Mouse (Mus musculus): Measurements from ENCODE around the gene Pf4. TPM values are rescaled to one million over a fixed set of nuclear protein-coding genes. Genes with fewer than 3 reads are reported as not detected.

Pf4 gene
- polyA plus RNA-seq, 1 experiment from 2014 or later: 43.9 TPM

DNA sequence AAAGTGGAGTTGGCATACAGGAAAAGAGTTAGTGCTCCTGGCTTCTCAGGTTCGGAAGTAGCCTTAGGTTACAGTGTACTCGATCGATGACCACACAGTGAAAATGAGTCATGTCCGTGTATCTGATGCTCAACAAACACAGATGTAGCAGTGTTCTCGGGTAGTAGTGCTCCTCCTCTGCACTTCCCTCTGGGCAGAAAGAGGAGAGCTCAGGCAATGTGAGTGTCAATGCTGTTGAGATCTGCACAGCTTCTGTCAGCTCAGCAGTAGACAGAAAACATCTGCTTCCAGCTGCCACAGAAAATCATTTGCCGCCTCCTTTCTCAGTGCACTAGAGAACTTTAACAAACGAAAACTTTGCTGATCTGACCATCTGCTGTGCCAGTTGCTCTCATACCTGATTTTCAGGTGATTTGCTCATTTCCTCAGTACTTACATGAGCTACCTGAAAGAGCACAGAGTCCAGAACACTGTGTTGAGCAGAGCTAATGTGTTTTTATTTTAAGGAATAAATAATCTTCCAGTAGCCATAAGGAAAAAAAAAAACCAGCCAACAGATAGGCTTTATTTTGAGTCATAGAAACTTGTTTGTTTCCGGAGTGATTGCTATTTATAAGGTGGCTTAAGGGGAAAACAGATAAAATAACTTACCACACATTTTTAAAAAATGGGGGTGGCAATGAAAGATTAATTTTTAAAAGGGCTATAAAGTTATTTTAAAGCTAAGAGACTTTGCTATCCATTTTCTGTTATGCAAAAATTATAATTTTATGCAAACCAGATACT, 6.2 kb upstream of the Pf4 start:
- Histone ChIP-seq H3K4me1 (peaks cover 4% of the 10 kb centered on the region), H3K27me3 (ENCODE audit: low read depth, poor library complexity, severe bottlenecking) (peaks cover 8% of the 10 kb centered on the region; the same call in 1 of the 2 replicates), H3K4me3 (no peak overlapping the region), H3K9me3 (replicated peaks) (no peaks in the 10 kb centered on the region), H3K36me3 (no peaks in the 10 kb centered on the region), H3K27ac (no peak overlapping the region)
- WGBS: 72% methylated on average over 8 of the region's 8 CpGs
- no peak for DNase-seq (ENCODE audit: low spot score)

DNA sequence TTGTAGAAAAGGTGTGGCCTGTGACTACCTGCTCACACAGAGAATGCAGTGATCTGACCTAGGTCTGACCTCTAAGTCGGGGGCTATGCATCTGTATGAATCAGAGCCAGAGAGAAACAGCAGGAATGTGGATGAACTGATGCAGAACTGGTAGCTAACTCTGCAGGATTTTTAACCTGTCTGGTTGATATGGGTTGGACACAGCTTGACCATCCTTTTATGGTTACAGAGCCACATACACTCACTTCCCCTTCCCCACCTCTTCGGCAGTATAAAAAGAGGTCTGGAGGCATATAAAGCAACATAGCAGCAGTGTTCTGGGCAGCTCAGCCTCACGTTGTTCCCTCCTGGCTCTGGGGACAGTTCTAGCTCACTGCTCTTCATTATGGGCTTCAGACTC, 4.0 kb upstream of the Pf4 start, which contains the start of gene Ppbp:
Gene Ppbp (plus strand): TSS at position 301 of the 400 bp plus-strand sequence.
- H3K27ac ChIP-seq: no peak within 1 kb of the TSS
- H3K4me1 ChIP-seq: peaks cover 5% of the 10 kb centered on the region
- no peaks in the 10 kb centered on the region for H3K27me3 ChIP-seq (ENCODE audit: low read depth, poor library complexity, severe bottlenecking)
- WGBS: 68% methylated on average over 3 of the region's 3 CpGs
- no peaks in the 10 kb centered on the region for H3K36me3 ChIP-seq
- H3K9me3 ChIP-seq (replicated peaks): no peaks in the 10 kb centered on the region
- DNase-seq (ENCODE audit: low spot score): no peak
- no peak within 1 kb of the TSS for H3K4me3 ChIP-seq

DNA sequence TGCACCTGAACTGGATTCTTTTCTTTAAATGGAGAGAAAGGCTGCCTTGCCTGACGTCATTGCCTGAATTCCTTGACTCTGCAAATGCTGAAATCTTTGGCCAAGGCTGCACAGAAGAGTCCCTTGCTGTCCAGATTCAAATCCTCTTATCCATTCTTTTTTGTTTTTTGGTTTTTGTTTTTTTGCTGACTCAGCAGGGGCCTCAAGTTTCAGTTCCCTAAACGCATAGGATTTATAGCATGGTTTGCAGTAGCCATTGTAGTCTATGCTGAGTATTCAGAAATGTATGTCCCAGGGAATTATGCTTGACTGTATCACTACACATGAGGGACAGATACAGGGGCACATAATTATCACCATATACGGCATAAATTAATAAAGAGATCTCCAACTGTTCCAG, 866 bp upstream of the Pf4 start:
- Histone ChIP-seq H3K27me3 (ENCODE audit: low read depth, poor library complexity, severe bottlenecking) (no peaks in the 10 kb centered on the region), H3K36me3 (no peaks in the 10 kb centered on the region), H3K9me3 (replicated peaks) (no peaks in the 10 kb centered on the region), H3K4me3 (no peak overlapping the region), H3K4me1 (peaks cover 2% of the 10 kb centered on the region; the same call in 1 of the 2 replicates), H3K27ac (no peak overlapping the region)
- 86% methylated on average over 3 of the region's 3 CpGs for WGBS
- DNase-seq (ENCODE audit: low spot score): no peak

DNA sequence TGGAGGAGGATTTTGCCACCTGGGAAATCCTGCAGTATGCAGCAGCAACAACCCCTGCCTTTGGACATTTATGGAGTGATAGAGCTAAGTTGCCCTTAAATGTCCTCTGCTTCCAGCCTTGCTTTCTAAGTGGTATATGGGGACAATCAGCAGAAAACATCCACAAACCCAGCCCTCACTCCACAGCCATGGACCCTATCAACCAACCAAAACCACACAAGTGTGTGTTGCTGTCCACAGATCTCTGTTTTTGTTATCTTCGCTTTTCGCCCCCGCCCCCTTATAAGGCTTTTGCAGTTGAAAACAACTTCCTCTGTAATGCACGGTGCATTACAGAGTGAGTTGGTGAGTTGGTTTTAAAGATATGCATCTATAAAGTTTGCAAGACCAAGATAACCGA, 3.3 kb downstream of the Pf4 start:
- H3K4me1 ChIP-seq: peaks cover 2% of the 10 kb centered on the region; the same call in 1 of the 2 replicates
- H3K4me3 ChIP-seq: no peak overlapping the region
- H3K36me3 ChIP-seq: no peaks in the 10 kb centered on the region
- H3K9me3 ChIP-seq (replicated peaks): no peaks in the 10 kb centered on the region
- no peaks in the 10 kb centered on the region for H3K27me3 ChIP-seq (ENCODE audit: low read depth, poor library complexity, severe bottlenecking)
- 88% methylated on average over 5 of the region's 5 CpGs for WGBS
- H3K27ac ChIP-seq: no peak overlapping the region
- DNase-seq (ENCODE audit: low spot score): no peak

DNA sequence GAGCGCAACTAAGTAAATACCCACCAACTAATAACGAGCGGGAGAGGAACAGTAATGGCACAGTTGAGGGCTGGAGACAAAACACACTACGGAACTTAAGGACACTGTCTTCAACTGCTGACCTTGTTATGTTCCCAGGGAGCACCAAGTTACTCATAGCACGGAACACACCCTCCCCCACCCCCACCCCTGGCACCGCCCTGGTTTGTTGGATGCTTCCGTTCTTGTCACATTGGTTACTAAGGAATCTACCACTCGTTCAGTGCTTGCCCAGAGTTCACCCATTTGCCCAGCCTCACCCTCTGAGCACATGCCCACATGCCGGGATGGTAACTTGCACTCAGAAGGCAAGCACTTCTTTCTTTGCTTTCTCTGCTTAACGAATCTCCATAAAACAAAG, 5.4 kb downstream of the Pf4 start:
- Histone ChIP-seq H3K27me3 (ENCODE audit: low read depth, poor library complexity, severe bottlenecking) (no peaks in the 10 kb centered on the region), H3K4me1 (no peaks in the 10 kb centered on the region), H3K4me3 (no peak overlapping the region), H3K9me3 (replicated peaks) (no peaks in the 10 kb centered on the region), H3K36me3 (no peaks in the 10 kb centered on the region), H3K27ac (no peak overlapping the region)
- 84% methylated on average over 10 of the region's 10 CpGs for WGBS
- no peak for DNase-seq (ENCODE audit: low spot score)

DNA sequence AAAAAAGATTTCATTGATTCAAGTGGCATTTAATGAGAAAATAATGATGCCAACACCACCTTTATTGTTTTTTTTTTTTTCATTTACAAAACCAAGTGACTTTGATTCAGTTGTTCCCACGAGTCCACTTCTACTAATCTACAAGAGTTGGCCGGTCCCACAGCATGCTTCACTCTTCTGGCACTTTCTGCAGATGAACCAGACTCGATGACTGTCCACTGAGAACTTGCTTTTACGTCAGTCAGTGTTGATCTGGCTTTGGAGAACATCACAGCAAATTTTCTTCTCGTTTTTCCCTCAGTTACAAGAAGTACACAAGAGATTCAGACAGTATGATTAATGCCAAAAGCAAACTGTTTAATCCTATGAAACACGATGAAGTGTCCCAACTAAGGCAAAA, 6.6 kb downstream of the Pf4 start:
- H3K27ac ChIP-seq: no peak overlapping the region
- no peaks in the 10 kb centered on the region for H3K27me3 ChIP-seq (ENCODE audit: low read depth, poor library complexity, severe bottlenecking)
- no peaks in the 10 kb centered on the region for H3K4me1 ChIP-seq
- 88% methylated on average over 6 of the region's 6 CpGs for WGBS
- no peak for DNase-seq (ENCODE audit: low spot score)
- no peaks in the 10 kb centered on the region for H3K9me3 ChIP-seq (replicated peaks)
- no peaks in the 10 kb centered on the region for H3K36me3 ChIP-seq
- H3K4me3 ChIP-seq: no peak overlapping the region

DNA sequence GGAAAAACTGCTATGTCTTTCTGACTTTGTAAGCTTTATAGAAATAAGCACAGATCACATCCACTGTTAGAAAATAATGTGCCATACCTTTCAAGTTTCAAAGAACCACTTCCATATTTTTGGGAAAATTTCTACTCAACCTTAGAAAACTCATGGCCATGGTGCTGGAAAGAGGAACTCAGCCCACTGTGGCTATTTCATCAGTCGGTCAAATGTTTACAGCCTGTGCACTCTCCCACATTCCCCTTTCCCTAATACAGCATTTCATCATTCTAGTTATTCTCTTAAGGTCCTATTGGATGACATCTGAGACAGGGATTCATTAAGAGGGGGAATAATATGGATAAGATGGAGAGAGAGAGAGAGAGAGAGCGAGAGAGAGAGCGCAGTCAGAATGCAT, 11.5 kb downstream of the Pf4 start:
- Histone ChIP-seq H3K36me3 (no peaks in the 10 kb centered on the region), H3K4me3 (no peak overlapping the region), H3K27ac (no peak overlapping the region), H3K9me3 (replicated peaks) (no peaks in the 10 kb centered on the region), H3K4me1 (peaks cover 11% of the 10 kb centered on the region), H3K27me3 (ENCODE audit: low read depth, poor library complexity, severe bottlenecking) (no peaks in the 10 kb centered on the region)
- DNase-seq (ENCODE audit: low spot score): no peak
- 91% methylated on average over 3 of the region's 3 CpGs for WGBS

DNA sequence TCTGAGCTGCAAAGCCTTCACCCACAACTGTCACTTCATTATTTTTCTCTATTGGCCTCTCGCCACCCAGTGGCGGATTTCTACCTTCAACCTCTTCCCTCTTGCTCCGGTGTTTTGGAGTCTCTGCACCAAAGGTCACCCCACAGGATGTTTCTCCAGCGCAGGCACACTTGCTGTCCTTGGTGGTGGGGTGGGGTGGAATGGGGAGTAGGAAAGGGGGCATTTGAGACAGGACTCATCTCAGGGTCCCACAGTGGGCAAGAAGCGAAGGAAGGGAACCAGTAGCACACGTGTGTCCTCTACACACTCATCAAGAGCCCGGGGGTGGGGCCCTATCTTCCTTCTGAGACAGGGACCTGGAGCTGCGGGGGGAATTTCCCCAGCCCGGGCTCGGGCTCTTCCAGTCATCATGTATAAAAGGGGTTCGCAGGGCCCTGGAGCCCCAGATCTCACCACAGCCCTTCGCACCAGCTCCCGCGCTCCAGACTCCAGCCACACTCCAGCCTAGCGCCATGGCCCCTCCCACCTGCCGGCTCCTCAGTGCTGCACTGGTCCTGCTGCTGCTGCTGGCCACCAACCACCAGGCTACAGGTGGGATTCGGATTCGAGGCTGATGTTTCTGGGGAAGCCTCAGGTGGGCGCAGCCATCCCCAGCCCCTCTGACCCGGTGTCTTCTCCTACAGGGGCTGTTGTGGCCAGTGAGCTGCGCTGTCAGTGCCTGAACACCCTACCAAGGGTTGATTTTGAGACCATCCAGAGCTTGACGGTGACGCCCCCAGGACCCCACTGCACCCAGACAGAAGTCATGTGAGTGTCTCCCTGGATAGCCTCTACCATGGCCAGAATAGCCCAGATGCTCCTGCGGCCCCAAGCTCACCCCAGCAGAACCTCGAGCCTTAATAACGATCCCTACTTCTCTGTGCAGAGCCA, 13.7 kb downstream of the Pf4 start, which contains the start of gene Cxcl3:
Gene Cxcl3 (plus strand): TSS at position 445 of the 930 bp plus-strand sequence.
- H3K27ac ChIP-seq: no peak within 1 kb of the TSS
- peaks cover 28% of the 10 kb centered on the region for H3K4me1 ChIP-seq
- H3K27me3 ChIP-seq (ENCODE audit: low read depth, poor library complexity, severe bottlenecking): no peaks in the 10 kb centered on the region
- H3K36me3 ChIP-seq: no peaks in the 10 kb centered on the region
- H3K4me3 ChIP-seq: peak within 1 kb of the TSS; percentile 52
- peak; percentile 66 for DNase-seq (ENCODE audit: low spot score)
- 16% methylated on average over 26 of the region's 26 CpGs for WGBS
- H3K9me3 ChIP-seq (replicated peaks): no peaks in the 10 kb centered on the region

DNA sequence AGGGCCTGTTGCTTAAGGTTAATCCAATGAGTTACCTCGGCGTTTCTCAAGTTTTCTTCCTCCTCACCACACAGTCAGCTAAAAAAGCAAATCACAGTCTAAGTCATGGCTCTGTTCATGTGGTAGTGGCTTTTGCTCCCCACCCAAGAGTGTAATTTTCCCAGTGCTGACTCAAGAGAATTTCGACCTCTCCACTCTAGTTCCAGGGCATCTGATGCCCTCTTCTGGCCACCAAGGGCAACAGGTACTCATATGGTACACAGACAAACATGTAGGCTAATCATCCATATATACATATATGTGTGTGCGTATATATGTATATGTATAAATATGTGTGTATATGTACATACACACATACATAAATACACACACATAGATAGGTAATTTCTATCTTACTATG, 15.9 kb downstream of the Pf4 start:
- 78% methylated on average over 4 of the region's 4 CpGs for WGBS
- Histone ChIP-seq H3K36me3 (no peaks in the 10 kb centered on the region), H3K4me3 (no peak overlapping the region), H3K27ac (no peak overlapping the region), H3K4me1 (peaks cover 28% of the 10 kb centered on the region), H3K27me3 (ENCODE audit: low read depth, poor library complexity, severe bottlenecking) (no peaks in the 10 kb centered on the region), H3K9me3 (replicated peaks) (no peaks in the 10 kb centered on the region)
- DNase-seq (ENCODE audit: low spot score): no peak

DNA sequence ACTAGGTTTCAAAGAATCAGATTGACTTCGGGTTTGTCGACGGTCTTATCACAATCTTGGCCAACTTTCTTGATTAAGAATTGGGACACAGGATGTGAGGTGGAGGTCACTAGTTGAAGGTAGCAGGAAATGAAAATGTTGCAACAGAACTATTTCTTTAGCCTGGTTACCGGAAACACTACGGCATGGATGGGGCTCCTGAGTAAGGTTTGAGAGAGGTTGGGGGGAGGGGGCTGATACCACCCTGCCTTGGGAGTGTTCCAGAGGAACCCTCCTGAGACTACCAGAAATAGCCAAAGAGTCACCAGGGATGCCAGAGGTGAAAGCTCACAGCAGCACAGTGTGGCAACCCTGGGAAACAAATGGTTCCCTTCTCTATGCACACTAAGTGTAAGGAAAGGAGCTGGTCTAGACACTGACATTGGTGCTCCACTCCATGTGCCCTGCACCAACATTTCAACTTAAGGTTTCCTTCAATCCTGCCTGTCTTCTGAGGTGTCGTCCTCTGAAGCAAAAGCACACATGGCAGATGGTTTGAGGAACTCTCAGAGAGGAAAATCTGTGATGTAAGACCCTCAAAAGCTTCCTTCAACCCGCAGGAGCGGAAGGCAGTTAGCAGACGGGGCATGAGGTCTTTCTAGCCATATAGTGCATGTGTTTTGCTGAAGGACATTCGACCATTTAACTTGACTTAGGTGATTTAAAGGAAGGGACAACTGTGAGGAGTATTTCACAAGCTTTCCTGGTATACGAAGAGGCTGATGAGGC, 17.3 kb downstream of the Pf4 start:
- H3K27ac ChIP-seq: peak overlapping the region; percentile 56; the same call in 1 of the 2 replicates
- no peaks in the 10 kb centered on the region for H3K27me3 ChIP-seq (ENCODE audit: low read depth, poor library complexity, severe bottlenecking)
- no peaks in the 10 kb centered on the region for H3K36me3 ChIP-seq
- no peak for DNase-seq (ENCODE audit: low spot score)
- H3K4me1 ChIP-seq: peaks cover 28% of the 10 kb centered on the region
- no peaks in the 10 kb centered on the region for H3K9me3 ChIP-seq (replicated peaks)
- no peak overlapping the region for H3K4me3 ChIP-seq
- WGBS: 69% methylated on average over 11 of the region's 11 CpGs

DNA sequence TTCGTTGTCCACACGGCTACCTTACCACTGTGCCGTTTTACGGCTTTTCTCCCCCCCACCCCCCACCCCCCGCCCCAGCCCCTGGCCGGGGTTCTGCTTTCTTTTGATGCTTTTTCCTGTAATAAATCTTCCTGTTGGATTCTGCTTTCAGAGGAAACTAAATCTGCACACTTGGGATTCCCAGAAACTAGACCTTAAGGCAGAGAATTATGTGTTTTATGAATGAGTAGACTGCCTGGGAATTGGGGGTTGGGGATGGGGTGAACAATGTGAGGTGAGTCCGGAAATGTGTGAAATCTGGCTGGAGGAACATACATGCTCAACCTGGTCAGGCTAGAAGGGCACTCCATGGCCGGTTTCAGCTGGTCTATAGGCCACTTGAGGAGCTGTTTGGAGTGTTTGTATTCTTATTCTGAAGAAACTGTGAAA, 17.9 kb downstream of the Pf4 start:
- WGBS: 29% methylated on average over 8 of the region's 8 CpGs
- H3K36me3 ChIP-seq: no peaks in the 10 kb centered on the region
- no peaks in the 10 kb centered on the region for H3K27me3 ChIP-seq (ENCODE audit: low read depth, poor library complexity, severe bottlenecking)
- peak; percentile 51 for DNase-seq (ENCODE audit: low spot score)
- no peaks in the 10 kb centered on the region for H3K9me3 ChIP-seq (replicated peaks)
- H3K4me3 ChIP-seq: no peak overlapping the region
- peaks cover 28% of the 10 kb centered on the region for H3K4me1 ChIP-seq
- H3K27ac ChIP-seq: peak overlapping the region; percentile 56

DNA sequence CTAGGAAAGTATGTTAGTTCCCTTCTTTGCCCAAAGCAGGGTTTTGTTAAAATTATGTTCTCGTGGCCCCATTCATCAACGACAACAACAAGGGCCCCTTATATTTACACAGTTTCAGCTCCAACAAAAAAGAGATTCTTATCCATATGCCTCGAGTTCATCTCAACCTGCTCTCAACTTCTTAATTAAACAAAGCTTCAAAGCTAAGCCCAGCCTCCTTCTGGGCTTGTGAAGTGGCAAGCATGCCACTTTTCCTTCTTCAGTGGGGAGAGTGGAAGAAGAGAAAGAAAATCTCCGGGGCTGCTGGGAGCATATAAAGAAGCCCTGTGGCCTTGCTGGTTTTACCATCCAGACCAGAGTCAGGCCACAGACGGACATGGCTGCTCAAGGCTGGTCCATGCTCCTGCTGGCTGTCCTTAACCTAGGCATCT, 22.0 kb downstream of the Pf4 start, which contains the start of gene Cxcl15:
Gene Cxcl15 (plus strand): TSS at position 340 of the 431 bp plus-strand sequence.
- Histone ChIP-seq H3K36me3 (no peaks in the 10 kb centered on the region), H3K27me3 (ENCODE audit: low read depth, poor library complexity, severe bottlenecking) (no peaks in the 10 kb centered on the region), H3K4me1 (peaks cover 15% of the 10 kb centered on the region), H3K27ac (no peak within 1 kb of the TSS), H3K9me3 (replicated peaks) (no peaks in the 10 kb centered on the region), H3K4me3 (no peak within 1 kb of the TSS)
- DNase-seq (ENCODE audit: low spot score): no peak
- 81% methylated on average over 5 of the region's 5 CpGs for WGBS

Measured in limb, embryonic 10.5 days (tissue).